Mouse (Mus musculus) spleen, adult 2 months (tissue): ENCODE measurements around the gene Wbp11.

ENCODE experiments used
- CTCF ChIP-seq: fragments of 200-500 bp; IDR thresholded peaks from 2 replicates; pipeline ENCODE4 v1.5.1; 2011; ENCODE audit warnings: mild to moderate bottlenecking, inconsistent platforms; ENCODE audit not compliant: insufficient read depth, insufficient read length, insufficient replicate concordance; ENCODE audit errors: extremely low read depth
- POLR2A ChIP-seq: fragments of 200-500 bp; IDR thresholded peaks from 2 replicates; pipeline ENCODE4 v1.6.1; 2011; ENCODE audit warnings: low read depth, low read length, inconsistent platforms

DNA sequence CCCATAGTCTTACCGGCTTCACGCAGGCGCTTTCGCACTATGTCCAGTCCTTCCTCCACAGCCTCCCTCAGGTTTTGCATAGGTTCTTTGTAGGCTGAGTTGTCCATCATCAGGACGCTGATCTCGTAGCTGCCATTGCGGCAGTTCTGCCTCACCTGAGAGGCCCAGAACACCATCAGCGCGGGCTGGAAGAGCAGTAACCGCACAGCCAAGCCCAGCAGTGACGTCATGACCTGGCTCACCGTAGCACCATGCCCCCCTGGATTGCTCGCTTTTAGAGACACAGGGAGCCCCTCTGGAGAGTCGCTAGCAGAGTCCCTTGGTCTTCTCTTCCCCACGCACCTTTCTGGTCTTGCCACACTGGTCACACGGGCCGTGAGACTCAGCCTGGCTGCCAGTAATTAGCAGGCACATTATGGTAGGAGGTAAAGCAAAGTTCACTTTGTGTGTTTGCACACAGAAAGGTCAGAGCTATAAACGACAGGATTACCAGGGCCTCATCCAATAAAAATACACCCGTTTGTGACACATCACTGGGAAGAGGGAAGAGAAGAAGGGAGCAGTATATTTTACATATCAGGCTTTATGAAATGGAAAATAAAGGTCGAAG, 46.6 kb downstream of the Wbp11 start, which contains the start of gene Gucy2c:
- TF ChIP-seq CTCF (no peak), POLR2A (no peak)
